Mouse (Mus musculus): Measurements from ENCODE around the gene Gstk1.

Gstk1 gene

GRCm38 (mm10) chr6:42245711-42246353, at the start of gene Gstk1:
Gstk1 (plus strand) TSS chr6:42245935.
- peak; percentile 58 to 68 for DNase-seq (ENCODE audit: low spot score in 2 of 2)

- no peak for DNase-seq (ENCODE audit: low spot score in 2 of 2)
Observed at GRCm38 (mm10) chr6:42197710-42198109, 48.0 kb upstream of the Gstk1 start.

GRCm38 (mm10) chr6:42199498-42199897, 46.2 kb upstream of the Gstk1 start:
- DNase-seq (ENCODE audit: low spot score in 2 of 2): no peak

- no peak for DNase-seq (ENCODE audit: low spot score in 2 of 2)
Observed at GRCm38 (mm10) chr6:42215028-42215427, 30.7 kb upstream of the Gstk1 start, which contains the start of gene Tas2r144. Tas2r144 (plus strand) TSS chr6:42215328.

- no peak for DNase-seq (ENCODE audit: low spot score in 2 of 2)
Observed at GRCm38 (mm10) chr6:42222286-42222685, 23.4 kb upstream of the Gstk1 start.

GRCm38 (mm10) chr6:42225046-42225445, 20.7 kb upstream of the Gstk1 start:
- DNase-seq (ENCODE audit: low spot score in 2 of 2): no peak

- peak; percentile 24 to 51 for DNase-seq (ENCODE audit: low spot score in 2 of 2)
Observed at GRCm38 (mm10) chr6:42227240-42228101, 18.3 kb upstream of the Gstk1 start.

GRCm38 (mm10) chr6:42229610-42230009, 16.1 kb upstream of the Gstk1 start:
- no peak for DNase-seq (ENCODE audit: low spot score in 2 of 2)

GRCm38 (mm10) chr6:42231191-42231590, 14.5 kb upstream of the Gstk1 start:
- no peak for DNase-seq (ENCODE audit: low spot score in 2 of 2)

GRCm38 (mm10) chr6:42237276-42237805, 8.4 kb upstream of the Gstk1 start:
- no peak for DNase-seq (ENCODE audit: low spot score in 2 of 2)

- DNase-seq (ENCODE audit: low spot score in 2 of 2): no peak
Observed at GRCm38 (mm10) chr6:42241311-42242045, 4.3 kb upstream of the Gstk1 start.

GRCm38 (mm10) chr6:42247173-42247572, 1.4 kb downstream of the Gstk1 start:
- no peak for DNase-seq (ENCODE audit: low spot score in 2 of 2)

GRCm38 (mm10) chr6:42247981-42248380, 2.2 kb downstream of the Gstk1 start:
- no peak for DNase-seq (ENCODE audit: low spot score in 2 of 2)

- no peak for DNase-seq (ENCODE audit: low spot score in 2 of 2)
Observed at GRCm38 (mm10) chr6:42251791-42252190, 6.1 kb downstream of the Gstk1 start.

GRCm38 (mm10) chr6:42253103-42253502, 7.4 kb downstream of the Gstk1 start:
- DNase-seq (ENCODE audit: low spot score in 2 of 2): no peak

- peak; percentile 32 to 51 for DNase-seq (ENCODE audit: low spot score in 2 of 2)
Observed at GRCm38 (mm10) chr6:42257303-42257863, 11.6 kb downstream of the Gstk1 start.

GRCm38 (mm10) chr6:42260430-42260829, 14.7 kb downstream of the Gstk1 start:
- no peak for DNase-seq (ENCODE audit: low spot score in 2 of 2)

- DNase-seq (ENCODE audit: low spot score in 2 of 2): no peak
Observed at GRCm38 (mm10) chr6:42261524-42262170, 15.9 kb downstream of the Gstk1 start, which contains the start of gene Tmem139. Tmem139 (plus strand) TSS chr6:42261970.

- DNase-seq (ENCODE audit: low spot score in 2 of 2): peak; percentile 95
Observed at GRCm38 (mm10) chr6:42264626-42265312, 19.0 kb downstream of the Gstk1 start, which contains the start of gene Casp2. Casp2 (plus strand) TSS chr6:42264985.
